Mouse (Mus musculus): ENCODE results near the gene Cabcoco1. TPM values are rescaled to one million over a fixed set of nuclear protein-coding genes. Genes with fewer than 3 reads are reported as not detected.

Gene Cabcoco1
- 2.2 and 3.1 TPM in 2 replicates for polyA plus RNA-seq (2015; fragmentation: Nextera tagmentation; extraction: Ambion mirVana)

GRCm38 (mm10) chr10:68541139-68541942, at the start of gene Cabcoco1:
Gene Cabcoco1 (minus strand): TSS chr10:68541896.
- peak; percentile 85 for DNase-seq (ENCODE audit: low spot score)

- DNase-seq (ENCODE audit: low spot score) = no peak
Observed at GRCm38 (mm10) chr10:68589530-68590252, 48.0 kb upstream of the Cabcoco1 start.

GRCm38 (mm10) chr10:68587416-68588040, 45.8 kb upstream of the Cabcoco1 start:
- DNase-seq (ENCODE audit: low spot score) = no peak

- DNase-seq (ENCODE audit: low spot score) = no peak
Observed at GRCm38 (mm10) chr10:68577321-68577720, 35.6 kb upstream of the Cabcoco1 start.

- DNase-seq (ENCODE audit: low spot score) = no peak
Observed at GRCm38 (mm10) chr10:68568172-68568571, 26.5 kb upstream of the Cabcoco1 start.

- no peak for DNase-seq (ENCODE audit: low spot score)
Observed at GRCm38 (mm10) chr10:68562344-68562743, 20.6 kb upstream of the Cabcoco1 start.

GRCm38 (mm10) chr10:68558828-68559219, 17.1 kb upstream of the Cabcoco1 start:
- no peak for DNase-seq (ENCODE audit: low spot score)

- DNase-seq (ENCODE audit: low spot score) = no peak
Observed at GRCm38 (mm10) chr10:68558105-68558827, 16.6 kb upstream of the Cabcoco1 start.

- DNase-seq (ENCODE audit: low spot score) = no peak
Observed at GRCm38 (mm10) chr10:68553677-68554076, 12.0 kb upstream of the Cabcoco1 start.

GRCm38 (mm10) chr10:68552556-68552955, 10.9 kb upstream of the Cabcoco1 start:
- no peak for DNase-seq (ENCODE audit: low spot score)

GRCm38 (mm10) chr10:68551316-68551715, 9.6 kb upstream of the Cabcoco1 start:
- DNase-seq (ENCODE audit: low spot score) = no peak

- DNase-seq (ENCODE audit: low spot score) = no peak
Observed at GRCm38 (mm10) chr10:68550668-68551267, 9.1 kb upstream of the Cabcoco1 start.

- DNase-seq (ENCODE audit: low spot score) = no peak
Observed at GRCm38 (mm10) chr10:68543107-68543506, 1.4 kb upstream of the Cabcoco1 start.

- no peak for DNase-seq (ENCODE audit: low spot score)
Observed at GRCm38 (mm10) chr10:68541943-68542420, 286 bp upstream of the Cabcoco1 start.

GRCm38 (mm10) chr10:68540612-68541011, 1.1 kb downstream of the Cabcoco1 start:
- no peak for DNase-seq (ENCODE audit: low spot score)

- DNase-seq (ENCODE audit: low spot score) = no peak
Observed at GRCm38 (mm10) chr10:68537261-68537950, 4.3 kb downstream of the Cabcoco1 start.

- no peak for DNase-seq (ENCODE audit: low spot score)
Observed at GRCm38 (mm10) chr10:68529364-68530049, 12.2 kb downstream of the Cabcoco1 start.

GRCm38 (mm10) chr10:68528958-68529357, 12.7 kb downstream of the Cabcoco1 start:
- DNase-seq (ENCODE audit: low spot score) = no peak

- no peak for DNase-seq (ENCODE audit: low spot score)
Observed at GRCm38 (mm10) chr10:68522106-68522505, 19.6 kb downstream of the Cabcoco1 start.
